Mouse (Mus musculus): ENCODE measurements around the gene Nt5c. TPM values are rescaled to one million over a fixed set of nuclear protein-coding genes. Genes with fewer than 3 reads are reported as not detected.

The Nt5c gene
- total RNA-seq, 1 experiment from 2014 or later = 98.6 TPM

- no peak for ATAC-seq (replicated peaks; ENCODE audit: low read depth, poor library complexity, severe bottlenecking)
Measured at GRCm38 (mm10) chr11:115446906-115447305, 44.8 kb downstream of the Nt5c start.

GRCm38 (mm10) chr11:115441417-115441816 is 50.2 kb downstream of the Nt5c start:
- no peak for ATAC-seq (replicated peaks; ENCODE audit: low read depth, poor library complexity, severe bottlenecking)

Other genes with a start within 250 kb of the Nt5c start
- gene Grin2c, start 224.6 kb downstream of the Nt5c start, total RNA-seq (2017) = not detected in 2 replicates
- 21.5 and 29.1 TPM in 2 replicates for gene Fdxr, start 214.8 kb downstream of the Nt5c start, total RNA-seq (2017)
- 0.73 and 1.6 TPM in 2 replicates for gene Fads6, start 194.2 kb downstream of the Nt5c start, total RNA-seq (2017)
- gene Otop2, start 184.7 kb downstream of the Nt5c start, total RNA-seq (2017) = not detected in 2 replicates
- not detected in 2 replicates for gene Ush1g, start 169.8 kb downstream of the Nt5c start, total RNA-seq (2017)
- gene Otop3, start 157.1 kb downstream of the Nt5c start, total RNA-seq (2017) = not detected in 2 replicates
- 1.9 TPM in 1 of 2 replicates, not detected in the other for gene Hid1, start 124.1 kb downstream of the Nt5c start, total RNA-seq (2017)
- gene Cdr2l, start 109.9 kb downstream of the Nt5c start, total RNA-seq (2017) = 0.18 TPM in 1 of 2 replicates, not detected in the other
- 67.7 and 94.1 TPM in 2 replicates for gene Mrpl58, start 88.1 kb downstream of the Nt5c start, total RNA-seq (2017)
- 531 and 684 TPM in 2 replicates for gene Atp5h, start 71.9 kb downstream of the Nt5c start, total RNA-seq (2017)
- gene Kctd2, start 71.7 kb downstream of the Nt5c start, total RNA-seq (2017) = 12.3 and 15.4 TPM in 2 replicates
- not detected in 2 replicates for gene Trim80, start 51.3 kb downstream of the Nt5c start, total RNA-seq (2017)
- gene Slc16a5, start 29.4 kb downstream of the Nt5c start, total RNA-seq (2017) = not detected in 2 replicates
- 4.2 and 6.5 TPM in 2 replicates for gene Armc7, start 16.2 kb downstream of the Nt5c start, total RNA-seq (2017)
- 152 and 171 TPM in 2 replicates for gene Jpt1, start 22.5 kb upstream of the Nt5c start, total RNA-seq (2017)
- gene Sumo2, start 44.4 kb upstream of the Nt5c start, total RNA-seq (2017) = 592 and 605 TPM in 2 replicates
- 147 and 175 TPM in 2 replicates for gene Nup85, start 72.6 kb upstream of the Nt5c start, total RNA-seq (2017)
- 31.7 and 39.0 TPM in 2 replicates for gene Mrps7, start 112.1 kb upstream of the Nt5c start, total RNA-seq (2017)
- gene Gga3, start 112.2 kb upstream of the Nt5c start, total RNA-seq (2017) = 21.3 and 38.2 TPM in 2 replicates
- gene Mif4gd, start 121.1 kb upstream of the Nt5c start, total RNA-seq (2017) = 20.3 and 26.9 TPM in 2 replicates
- gene Slc25a19, start 136.4 kb upstream of the Nt5c start, total RNA-seq (2017) = 22.3 and 28.1 TPM in 2 replicates
- 34.7 and 53.5 TPM in 2 replicates for gene Grb2, start 216.7 kb upstream of the Nt5c start, total RNA-seq (2017)

All from common myeloid progenitor, adult 5-6 weeks (primary cell).